Mouse (Mus musculus): ENCODE results near the gene Slc25a39.
"Not testable (repeated sequence)": the region's sequence is repeated elsewhere in the genome, so short reads cannot be mapped to it uniquely, and the experiment has no call there.

The Slc25a39 gene

DNA sequence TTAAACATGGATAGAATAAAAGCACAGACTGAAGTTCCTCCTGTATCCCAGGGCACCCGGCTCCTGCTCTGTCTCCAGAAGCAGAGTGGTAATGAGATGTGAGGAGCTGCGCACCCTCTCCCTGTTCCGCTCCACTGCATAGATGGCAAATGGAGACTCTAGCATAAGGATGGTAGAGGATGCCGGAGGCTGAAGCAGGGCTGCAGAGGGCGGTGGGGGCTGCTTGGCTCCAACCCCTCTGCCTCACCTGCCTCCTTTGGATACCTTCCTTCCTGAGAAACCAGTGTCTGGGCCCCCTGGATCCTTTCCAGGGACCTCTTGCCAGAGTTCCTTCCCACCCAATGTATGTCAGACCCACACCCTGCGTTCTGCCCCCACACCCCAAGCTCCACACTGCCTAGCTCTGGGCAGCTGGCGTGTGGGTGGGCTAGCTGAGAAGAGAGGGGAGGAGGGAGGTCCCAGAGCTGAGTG lies 11.0 kb downstream of the Slc25a39 start:
- DNase-seq (ENCODE audit: low spot score in 2 of 2) = no peak

DNA sequence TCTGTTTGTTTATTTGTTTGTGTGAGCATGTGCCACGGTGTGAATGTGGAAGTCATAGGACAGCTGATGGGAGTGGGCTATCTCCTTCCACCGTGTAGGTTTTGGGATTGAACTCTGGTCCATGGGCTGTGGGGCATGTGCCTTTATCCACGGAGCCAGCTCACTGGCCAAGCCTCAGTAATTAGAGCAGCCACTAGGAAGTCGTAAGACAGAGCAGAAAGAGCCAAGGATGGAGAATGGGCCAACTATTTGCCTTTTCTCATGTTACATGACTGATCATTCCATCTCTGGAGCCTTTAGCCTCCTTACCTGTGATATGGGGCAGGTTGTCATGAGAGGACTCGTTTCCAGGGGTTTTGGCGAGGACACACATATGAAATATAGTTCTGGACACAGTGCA lies 11.5 kb downstream of the Slc25a39 start:
- DNase-seq (ENCODE audit: low spot score in 2 of 2) = no peak

DNA sequence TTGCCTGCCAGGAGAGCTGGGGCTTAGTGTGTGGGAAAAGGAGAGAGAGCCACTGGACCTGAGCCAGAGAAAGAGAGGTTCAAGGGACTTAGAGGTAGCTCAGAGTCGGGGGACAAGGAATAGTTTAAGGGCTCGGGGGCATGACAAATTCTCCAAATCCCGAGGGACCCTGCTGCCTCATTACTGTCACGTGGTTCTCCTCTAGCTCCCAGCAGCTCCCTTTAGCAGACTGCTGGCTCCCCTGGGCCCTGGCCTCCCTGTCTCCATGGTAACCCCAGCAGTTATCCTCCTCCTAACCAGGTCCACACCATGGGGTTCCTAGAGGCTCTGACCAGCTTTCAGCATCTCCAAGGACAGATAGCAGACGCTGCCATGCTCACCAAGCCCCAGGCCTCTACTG lies 12.5 kb downstream of the Slc25a39 start:
- no peak for DNase-seq (ENCODE audit: low spot score in 2 of 2)

DNA sequence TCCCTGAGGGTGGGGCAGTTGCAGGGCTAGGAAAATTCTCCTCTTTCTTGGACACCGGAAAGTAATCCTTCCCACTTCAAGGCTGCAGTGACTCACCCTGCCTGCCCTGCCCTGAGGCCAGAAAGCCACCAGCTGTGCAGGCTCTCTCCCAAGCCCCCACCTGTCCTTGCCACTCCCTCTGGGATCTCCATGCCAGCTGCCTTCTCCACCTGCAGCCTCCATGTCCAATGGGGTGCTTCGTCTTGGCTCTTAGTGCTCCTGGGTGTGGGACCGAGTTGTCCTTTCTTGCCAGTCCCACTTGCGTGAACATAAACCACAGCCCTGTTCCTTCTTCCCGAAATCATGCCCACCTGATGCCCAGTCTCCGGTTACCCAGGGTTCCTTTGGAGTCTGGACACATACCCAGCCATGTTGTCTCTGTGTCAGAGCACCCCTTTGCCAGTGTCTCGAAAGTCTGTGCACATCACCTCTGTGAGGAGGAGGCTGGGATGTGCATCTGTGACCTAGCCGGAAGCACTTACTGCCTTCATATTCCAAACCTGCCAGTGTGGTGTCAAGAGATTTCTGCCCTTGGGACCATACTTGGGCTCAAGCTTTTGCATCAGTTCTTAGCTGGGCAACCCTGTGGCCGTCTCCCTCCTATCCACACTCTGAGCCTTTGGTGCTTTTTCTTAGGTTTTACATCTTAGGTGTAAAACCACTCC lies 13.2 kb downstream of the Slc25a39 start:
- no peak for DNase-seq (ENCODE audit: low spot score in 2 of 2)

DNA sequence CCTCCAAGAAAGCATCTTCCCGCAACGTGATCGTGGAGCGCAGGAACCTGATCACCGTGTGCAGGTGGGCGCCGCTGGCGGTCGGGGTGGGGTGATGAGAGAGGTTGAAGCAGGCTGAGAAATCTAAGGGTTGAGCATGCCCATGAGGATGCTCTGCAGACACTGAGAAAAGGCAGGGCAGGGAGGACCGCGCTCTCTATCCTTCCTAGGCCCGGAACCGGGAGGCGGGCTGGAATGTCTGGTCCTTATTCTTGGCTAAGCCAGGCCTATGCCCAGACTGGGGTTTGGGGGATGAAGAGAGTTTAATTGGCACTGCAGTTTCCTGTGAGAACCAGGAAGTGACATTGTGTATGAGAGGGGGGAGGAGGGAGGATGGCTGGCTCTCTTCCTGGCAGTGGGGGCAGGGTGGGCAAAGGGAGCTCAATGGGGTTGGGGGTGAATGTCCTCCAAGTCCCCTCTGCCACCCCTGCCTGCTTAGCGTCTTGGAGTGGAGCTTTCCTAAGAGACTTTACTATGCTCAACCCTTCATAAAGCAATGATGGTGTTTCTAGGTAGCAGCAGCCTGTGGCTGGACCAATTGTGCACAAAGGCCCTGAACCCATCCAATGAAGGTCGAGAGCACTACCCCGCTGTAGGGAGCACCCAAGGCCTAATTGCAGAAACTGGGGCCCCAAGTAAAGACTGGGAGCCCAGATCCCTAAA lies 13.9 kb downstream of the Slc25a39 start:
- no peak for DNase-seq (ENCODE audit: low spot score in 2 of 2)

DNA sequence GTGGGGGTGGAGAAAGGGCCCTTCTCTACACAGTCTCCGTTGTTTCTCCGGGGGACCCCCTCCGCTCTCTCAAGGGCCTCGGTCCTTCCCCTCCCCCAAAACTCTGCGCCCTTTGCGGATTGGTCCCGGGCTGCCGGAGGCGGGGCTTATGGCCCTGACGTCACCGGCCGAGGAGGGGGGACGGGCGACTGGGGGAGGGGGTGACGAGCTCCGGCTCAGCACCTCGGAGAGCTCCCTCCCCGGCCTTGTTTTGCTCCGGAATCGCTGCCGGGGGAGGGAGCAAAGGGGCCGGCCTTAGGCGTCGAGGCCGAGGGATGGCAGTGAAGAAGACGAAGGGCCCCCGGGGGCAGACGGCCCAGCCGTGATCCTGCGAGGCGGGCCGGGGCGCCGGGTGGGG lies 14.5 kb downstream of the Slc25a39 start, which contains the start of gene Rundc3a:
TSS of gene Rundc3a (plus strand) at position 166 of the 397 bp plus-strand sequence.
- peak in 1 of 2 experiments; percentile 47 for DNase-seq (ENCODE audit: low spot score in 2 of 2)

DNA sequence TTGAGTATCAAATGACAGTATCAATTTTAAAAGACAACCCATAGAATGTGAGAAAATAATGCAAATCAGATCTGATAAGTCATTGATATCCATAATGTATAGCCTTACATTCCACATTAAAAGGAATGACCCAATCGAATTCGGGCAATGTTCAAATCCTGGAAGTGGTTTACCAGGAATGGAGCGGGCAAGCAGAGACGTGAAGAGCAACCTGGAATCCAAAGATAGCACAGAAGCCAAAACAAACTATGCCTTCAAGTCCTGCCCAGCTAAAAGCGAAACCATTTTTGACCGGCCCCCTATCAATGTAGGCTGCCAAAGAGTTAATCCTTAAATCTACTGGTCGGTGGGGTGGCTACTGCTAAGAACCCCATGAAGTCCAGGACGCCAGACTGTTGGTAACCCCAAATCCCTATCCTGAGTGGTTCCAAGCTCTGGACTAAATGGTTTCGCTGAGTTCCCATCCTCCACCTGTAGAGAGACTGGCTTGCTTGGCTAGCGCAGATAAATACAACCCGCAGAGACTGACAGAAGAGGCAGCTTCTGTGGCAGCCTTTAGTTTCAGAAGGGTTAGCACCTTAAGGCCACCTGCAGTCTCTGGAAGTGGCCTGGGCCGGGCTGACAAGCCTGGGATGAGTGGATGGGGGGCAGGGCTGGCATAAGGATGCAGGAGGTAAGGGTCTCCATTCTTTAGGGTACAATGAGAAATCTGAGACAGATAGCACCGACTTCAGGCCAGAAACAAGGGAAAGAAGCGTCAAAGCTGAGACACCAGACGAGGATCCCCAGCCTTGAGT lies 15.1 kb downstream of the Slc25a39 start:
- DNase-seq (ENCODE audit: low spot score in 2 of 2) = no peak

DNA sequence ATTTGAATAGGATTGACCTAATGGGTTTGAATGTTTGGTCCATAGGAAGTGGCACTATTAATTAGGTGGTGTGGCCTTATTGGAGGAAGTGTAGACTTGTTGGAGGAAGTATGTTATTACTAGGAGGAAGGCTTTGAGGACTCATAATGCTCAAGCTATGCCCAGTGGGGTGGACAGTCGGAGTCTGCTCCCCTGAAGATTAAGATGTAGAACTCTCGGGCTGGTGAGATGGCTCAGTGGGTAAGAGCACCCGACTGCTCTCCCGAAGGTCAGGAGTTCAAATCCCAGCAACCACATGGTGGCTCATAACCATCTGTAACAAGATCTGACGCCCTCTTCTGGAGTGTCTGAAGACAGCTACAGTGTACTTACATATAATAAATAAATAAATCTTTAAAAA lies 18.3 kb downstream of the Slc25a39 start:
- not testable (repeated sequence) for DNase-seq (ENCODE audit: low spot score in 2 of 2)

DNA sequence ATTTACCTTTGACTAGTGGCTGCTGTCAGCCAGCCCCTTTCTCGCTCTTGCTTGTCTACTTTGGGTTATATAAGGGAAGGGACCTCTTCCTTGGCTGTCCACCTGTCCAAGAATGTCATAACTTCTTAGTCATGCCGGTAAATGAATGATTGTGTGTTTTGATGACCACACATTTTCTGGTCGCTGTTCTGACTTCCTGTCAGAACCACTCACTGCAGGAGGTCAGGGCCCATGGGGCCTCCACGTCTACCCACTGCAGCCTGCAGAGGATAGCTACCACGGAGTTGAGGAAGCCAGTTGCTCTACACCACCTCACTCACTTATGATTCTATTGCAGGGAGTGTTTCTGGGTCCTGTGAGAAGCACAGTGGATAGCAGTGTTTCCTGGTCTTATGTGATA lies 21.6 kb downstream of the Slc25a39 start:
- DNase-seq (ENCODE audit: low spot score in 2 of 2) = no peak

DNA sequence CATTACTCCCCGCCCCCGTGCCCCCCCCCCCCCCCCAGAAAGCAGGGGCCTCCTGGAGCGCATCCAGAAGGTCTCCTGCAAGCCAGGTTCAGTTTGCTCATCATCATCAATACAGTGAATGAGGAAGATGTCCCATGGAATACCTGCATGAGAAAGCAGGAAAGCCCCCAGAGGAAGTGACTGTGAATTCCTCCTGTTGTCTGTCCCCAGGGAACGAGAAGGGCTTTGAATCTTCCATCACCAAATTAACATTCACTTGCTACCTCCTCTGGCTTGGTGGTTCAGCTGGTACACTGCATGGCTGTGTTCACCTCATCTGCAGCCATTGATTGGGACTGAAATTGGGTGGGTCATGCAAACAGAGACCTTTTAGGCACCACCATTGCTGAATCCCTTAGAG lies 22.7 kb downstream of the Slc25a39 start:
- DNase-seq (ENCODE audit: low spot score in 2 of 2) = no peak

DNA sequence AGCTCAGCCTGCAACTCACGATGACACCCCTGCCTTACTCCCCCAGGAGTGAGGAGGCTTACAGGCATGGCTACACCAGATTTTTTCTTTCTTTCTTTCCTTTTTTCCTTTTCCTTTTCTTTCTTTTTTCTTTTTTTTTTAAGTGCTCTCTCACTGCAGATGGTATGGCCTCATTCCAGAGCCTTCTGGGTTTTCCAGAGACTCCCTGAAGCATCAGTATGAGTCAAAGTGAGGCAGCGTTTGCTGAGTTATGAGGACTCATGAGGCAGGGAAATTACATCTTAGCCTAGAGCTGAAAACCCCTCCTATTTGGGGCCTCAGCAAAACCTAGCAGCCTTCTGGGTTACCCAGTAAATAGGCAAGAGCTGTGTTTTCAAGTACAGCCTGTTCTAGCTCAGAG lies 23.3 kb downstream of the Slc25a39 start:
- no peak for DNase-seq (ENCODE audit: low spot score in 2 of 2)

DNA sequence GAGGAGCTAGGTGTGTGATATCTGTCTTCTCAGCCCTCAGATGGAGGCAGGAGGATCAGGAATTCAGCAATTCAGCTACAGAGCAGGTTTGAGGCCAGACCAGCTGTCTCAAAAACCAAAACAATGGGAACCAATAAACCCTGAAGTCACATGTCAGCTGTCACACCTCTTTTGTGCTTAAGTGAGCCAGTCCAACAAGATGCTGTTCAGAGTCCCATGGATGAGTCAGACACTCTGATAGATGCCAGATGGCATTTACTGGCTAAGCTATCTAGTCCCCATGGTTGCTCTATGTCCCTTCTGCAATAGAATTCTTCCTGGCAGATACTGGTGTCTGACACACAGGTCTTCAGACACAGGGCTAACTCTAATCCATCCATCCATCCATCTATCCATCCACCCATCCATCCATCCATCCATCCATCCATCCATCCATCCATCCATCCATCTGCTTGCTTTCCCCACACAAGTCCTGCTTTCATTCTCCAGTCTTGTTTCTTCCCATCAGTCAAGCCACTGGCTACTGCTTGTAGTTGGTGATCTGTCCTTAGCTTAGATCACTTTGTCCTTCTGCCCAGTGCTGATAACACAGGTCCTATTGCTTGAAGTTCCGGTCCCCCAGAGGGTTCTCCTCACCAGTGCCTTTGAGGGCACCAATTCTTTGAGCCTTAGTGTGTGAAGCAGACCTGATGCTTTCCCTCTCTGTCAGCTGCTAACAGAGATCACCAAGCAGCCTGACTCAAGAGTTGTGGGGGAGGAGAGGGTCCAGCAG lies 24.2 kb downstream of the Slc25a39 start:
- no peak for DNase-seq (ENCODE audit: low spot score in 2 of 2)

DNA sequence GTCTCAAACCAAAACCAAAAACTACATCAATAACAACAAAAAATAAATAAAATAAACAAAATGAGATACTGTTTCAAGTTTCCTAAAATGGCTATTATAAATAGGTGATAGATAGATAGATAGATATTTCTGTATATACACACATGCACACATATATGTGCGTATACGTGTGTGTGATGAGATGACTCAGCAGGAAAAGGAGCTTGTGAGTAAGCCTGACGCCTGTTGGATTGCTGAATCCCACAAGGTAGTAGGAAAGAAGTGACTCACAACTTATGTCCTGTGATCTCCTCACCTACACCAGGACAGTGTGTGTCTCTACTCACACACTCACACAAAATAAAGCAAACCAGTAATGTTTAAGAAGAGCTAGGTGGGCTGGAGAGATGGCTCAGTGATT lies 25.0 kb downstream of the Slc25a39 start:
- DNase-seq (ENCODE audit: low spot score in 2 of 2) = no peak

DNA sequence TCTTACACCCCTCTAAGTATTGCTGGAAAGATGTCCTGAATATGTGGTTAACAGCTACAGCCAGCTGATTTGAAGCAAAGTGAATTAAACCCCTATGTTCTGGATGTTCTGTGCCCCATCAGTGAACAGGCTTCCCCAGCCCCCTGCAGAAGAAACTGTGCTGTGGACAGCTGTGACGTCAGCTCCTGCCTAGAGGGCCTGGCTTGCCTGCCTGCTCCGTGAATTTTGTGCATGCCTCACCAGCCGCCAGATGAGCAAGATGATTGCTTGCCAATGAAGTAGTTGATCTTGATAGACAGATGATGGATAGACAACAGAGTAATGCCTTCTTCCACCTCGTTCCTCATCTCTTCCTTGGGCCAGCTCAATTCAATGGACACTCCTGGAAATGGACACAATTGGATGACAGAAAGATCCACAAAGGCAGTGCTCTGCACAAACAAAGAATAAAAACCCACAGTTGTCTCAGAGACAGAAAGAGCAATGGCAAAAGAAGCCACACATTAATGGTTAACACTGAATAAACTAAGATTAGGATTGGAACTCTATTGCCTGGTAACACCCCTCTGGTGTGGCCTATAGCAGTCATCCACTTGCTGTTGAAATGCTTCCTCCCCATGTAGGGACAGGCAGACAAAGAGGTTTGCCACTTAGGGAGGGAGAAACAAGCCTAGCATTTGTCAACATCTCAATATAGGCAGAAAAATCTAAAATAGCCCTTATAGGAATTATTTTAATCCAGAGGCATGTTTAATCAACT lies 26.2 kb downstream of the Slc25a39 start:
- DNase-seq (ENCODE audit: low spot score in 2 of 2) = no peak

DNA sequence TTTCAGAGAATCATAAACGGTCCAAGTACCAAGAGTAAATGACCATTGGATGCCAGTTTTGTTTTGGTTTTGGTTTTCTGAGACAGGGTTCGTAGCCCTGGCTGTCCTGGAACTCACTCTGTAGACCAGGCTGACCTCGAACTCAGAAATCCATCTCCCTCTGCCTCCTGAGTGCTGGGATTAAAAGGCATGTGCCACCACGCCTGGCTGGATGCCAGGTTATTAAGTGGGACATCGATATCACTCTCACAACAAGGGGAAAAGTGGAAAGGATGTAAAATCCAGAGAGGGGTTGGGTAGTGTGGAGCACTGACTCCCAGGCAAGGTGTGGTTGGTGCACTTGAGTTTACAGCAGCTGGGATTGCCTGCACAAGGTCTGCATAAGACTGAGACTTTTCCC lies 27.7 kb downstream of the Slc25a39 start:
- DNase-seq (ENCODE audit: low spot score in 2 of 2) = no peak

DNA sequence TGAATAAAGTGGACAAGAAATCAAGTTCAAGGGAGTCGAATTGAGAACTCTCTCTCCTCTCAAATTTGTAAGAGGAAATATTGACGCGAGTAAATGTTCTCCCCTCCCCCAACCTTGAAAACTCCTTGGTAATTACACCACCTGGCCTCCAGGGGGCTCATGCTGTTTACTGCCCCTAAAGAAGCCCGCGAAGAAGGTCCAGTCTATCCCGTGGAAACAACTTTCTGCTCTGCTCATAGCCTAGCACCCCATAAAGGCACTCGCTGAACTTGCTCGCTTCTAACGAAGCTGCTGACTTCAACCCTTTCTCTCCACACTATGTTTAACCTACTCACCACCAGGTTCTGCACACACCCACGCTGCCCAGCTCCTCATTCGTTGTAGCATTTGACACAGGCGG lies 30.6 kb downstream of the Slc25a39 start:
- no peak for DNase-seq (ENCODE audit: low spot score in 2 of 2)

DNA sequence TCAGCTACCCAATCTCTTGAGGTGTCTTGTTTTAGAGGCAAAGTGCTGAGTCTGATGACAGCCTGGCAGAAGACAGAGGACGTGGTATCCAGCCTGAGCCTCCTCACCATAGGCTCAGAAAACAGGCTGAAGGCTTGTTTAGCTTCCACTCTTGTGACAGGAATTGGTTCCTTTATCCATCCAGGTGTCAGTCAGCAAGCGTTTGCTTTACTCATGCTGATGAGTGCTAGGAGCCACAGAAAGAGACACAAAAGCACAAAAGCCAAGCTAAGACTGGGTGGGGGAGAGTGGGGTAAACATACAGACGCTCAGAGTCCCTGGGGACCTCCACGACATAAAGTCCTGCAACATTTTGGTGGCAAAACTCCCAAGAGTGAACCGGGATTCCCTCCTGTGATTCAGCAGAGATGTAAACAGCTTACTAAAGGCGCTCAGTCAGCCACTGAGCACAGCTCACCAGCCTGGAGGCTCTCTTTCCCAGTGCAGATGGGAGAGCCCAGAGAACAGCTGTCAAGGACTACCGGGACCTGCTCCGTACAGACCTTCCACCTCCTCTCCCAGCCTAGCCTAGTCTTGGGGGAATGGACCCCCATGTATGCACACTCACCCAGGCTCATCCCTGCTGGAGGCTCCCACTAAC lies 31.4 kb downstream of the Slc25a39 start:
- DNase-seq (ENCODE audit: low spot score in 2 of 2) = no peak

DNA sequence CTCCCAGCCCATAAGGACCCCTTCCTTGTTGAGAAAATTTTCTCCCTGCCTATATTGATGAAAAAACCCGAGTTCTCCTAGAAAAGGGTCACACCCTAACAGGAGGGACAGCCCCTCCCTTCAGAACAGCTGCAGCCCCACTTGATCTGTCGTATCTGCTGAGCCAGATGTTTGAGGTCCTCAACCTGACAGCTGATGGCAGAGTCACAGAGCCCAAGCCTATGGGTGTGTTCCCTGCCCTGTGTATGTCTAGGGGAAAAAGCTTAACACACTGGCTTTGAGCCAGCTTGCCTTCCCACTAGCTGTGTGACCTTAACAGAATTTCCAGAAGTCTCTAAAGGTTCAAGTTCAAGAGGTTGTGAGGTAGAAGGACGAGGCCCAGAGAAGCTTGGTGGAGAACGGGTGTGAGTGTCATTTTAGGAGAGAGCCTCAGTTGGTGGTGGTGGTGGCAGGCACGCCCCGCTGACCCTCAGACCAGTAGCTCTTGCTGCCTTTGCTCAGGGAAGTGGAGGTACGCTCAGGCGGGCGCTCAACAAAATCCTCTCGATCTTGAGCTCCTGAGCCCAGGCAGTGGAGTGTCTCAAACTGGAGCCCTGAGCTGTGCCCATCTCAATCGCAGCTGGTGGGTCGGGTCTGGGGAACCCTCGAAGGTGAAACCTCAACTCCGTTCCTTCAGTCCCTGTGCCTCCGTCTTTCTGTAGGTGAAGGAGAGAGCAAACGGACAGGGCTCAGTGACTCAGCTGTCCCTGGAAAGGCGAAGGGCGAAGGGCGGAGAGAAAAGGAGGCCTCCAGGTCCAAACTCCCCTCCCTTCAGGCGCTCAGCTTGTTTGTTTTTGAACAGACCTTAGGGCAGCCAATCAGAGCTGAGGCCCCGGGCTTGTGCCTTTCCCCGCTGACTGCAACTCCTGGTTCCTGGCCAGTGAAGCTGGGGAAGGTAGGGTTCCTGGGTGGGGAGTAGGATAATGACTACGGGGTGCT lies 32.3 kb downstream of the Slc25a39 start:
- DNase-seq (ENCODE audit: low spot score in 2 of 2) = peak; percentile 45 to 70

DNA sequence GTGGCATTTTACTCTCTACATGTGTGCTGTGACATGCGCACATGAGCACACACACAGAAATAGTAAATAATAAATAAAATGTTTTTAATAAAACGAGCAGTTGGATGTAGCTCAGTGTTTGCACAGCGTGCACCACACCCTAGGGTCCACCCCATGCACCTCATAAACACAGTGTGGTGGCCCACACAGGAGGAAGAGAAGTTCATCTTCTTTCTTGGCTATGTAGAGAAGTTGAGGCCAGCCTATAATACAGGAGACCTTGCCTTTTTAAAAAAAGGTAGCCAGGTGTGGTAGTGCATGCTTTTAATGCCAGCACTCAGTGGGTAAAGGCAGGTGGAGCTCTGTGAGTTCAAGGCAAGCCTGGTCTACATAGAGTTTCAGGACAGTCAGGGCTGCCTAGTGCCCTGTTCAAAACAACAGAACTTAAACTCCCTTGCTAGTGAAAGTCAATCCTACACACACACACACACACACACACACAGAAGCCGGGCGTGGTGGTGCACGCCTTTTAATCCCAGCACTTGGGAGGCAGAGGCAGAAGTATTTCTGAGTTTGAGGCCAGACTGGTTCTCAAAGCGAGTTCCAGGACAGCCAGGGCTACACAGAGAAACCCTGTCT lies 33.5 kb downstream of the Slc25a39 start:
- DNase-seq (ENCODE audit: low spot score in 2 of 2) = no peak

Data from urinary bladder, postnatal 36 days (tissue).